In genomic region chr7:19202065-19202850, GRCm38 (mm10) we compare ENCODE assay signal across 17 mouse cellular contexts. TPM values are rescaled to one million over a fixed set of nuclear protein-coding genes. Genes with fewer than 3 reads are reported as not detected.
DNase-seq lines count a peak whose midpoint lies in the region; ATAC-seq and TF ChIP-seq lines count a peak whose summit lies in the region.
"Had no signal": no experiment of that assay in that cellular context is flagged by ENCODE, and none has a peak within 500 bp of the region (broad histone marks: within the 10 kb centered on the region; RNA-seq: fewer than 3 reads in every experiment).

No protein-coding gene starts in this region.

- no peak for ATAC-seq in forebrain, postnatal 0 days
- 0 out of 2 replicates have a peak, but pooled peaks have one; percentile 38 for ATAC-seq in midbrain, embryonic 15.5 days (replicated peaks)
- ATAC-seq in midbrain, postnatal 0 days (ENCODE audit: low FRiP score) = no peak
- peak; percentile 36 for ATAC-seq in liver, embryonic 12.5 days
- ATAC-seq: forebrain, embryonic 15.5 days had no signal

- no peaks in the 10 kb centered on the region for H3K9me3 ChIP-seq in forebrain, postnatal 0 days (ENCODE audit: low read length)
- H3K9me3 ChIP-seq in forebrain, embryonic 10.5 days = no peaks in the 10 kb centered on the region
- no peaks in the 10 kb centered on the region for H3K9me3 ChIP-seq in midbrain, embryonic 15.5 days
- no peaks in the 10 kb centered on the region for H3K9me3 ChIP-seq in midbrain, postnatal 0 days (ENCODE audit: low read length)
- H3K9me3 ChIP-seq in liver, embryonic 12.5 days (replicated peaks) = no peaks in the 10 kb centered on the region
- H3K9me3 ChIP-seq: forebrain, embryonic 15.5 days; heart, embryonic 15.5 days had no signal

- H3K27me3 ChIP-seq in forebrain, postnatal 0 days (ENCODE audit: insufficient read depth, low read length) = no peaks in the 10 kb centered on the region
- no peaks in the 10 kb centered on the region for H3K27me3 ChIP-seq in forebrain, embryonic 10.5 days (ENCODE audit: poor library complexity, severe bottlenecking)
- H3K27me3 ChIP-seq in midbrain, embryonic 15.5 days (replicated peaks) = no peaks in the 10 kb centered on the region
- no peaks in the 10 kb centered on the region for H3K27me3 ChIP-seq in midbrain, postnatal 0 days (ENCODE audit: insufficient read depth, low read length)
- no peaks in the 10 kb centered on the region for H3K27me3 ChIP-seq in liver, embryonic 12.5 days (replicated peaks)
- H3K27me3 ChIP-seq: forebrain, embryonic 15.5 days; heart, embryonic 15.5 days had no signal

- H3K27ac ChIP-seq in forebrain, postnatal 0 days (ENCODE audit: low read depth, low read length) = no peak overlapping the region
- H3K27ac ChIP-seq in forebrain, embryonic 10.5 days = no peak overlapping the region
- H3K27ac ChIP-seq in midbrain, embryonic 15.5 days = no peak overlapping the region
- H3K27ac ChIP-seq in midbrain, postnatal 0 days (ENCODE audit: low read depth, low read length) = no peak overlapping the region
- H3K27ac ChIP-seq in liver, embryonic 12.5 days = no peak overlapping the region
- H3K27ac ChIP-seq in gastrocnemius, adult 2 months = no peak overlapping the region
- H3K27ac ChIP-seq: forebrain, embryonic 15.5 days; heart, embryonic 15.5 days had no signal

- no peak overlapping the region for H3K4me2 ChIP-seq in forebrain, postnatal 0 days (ENCODE audit: low read depth)
- no peak overlapping the region for H3K4me2 ChIP-seq in midbrain, embryonic 15.5 days
- H3K4me2 ChIP-seq in midbrain, postnatal 0 days (ENCODE audit: low read depth, low read length, poor library complexity, severe bottlenecking) = no peak overlapping the region
- 0 out of 2 replicates have a peak overlapping the region, but pooled peaks have one; percentile 4 for H3K4me2 ChIP-seq in liver, embryonic 12.5 days
- H3K4me2 ChIP-seq: forebrain, embryonic 15.5 days; heart, embryonic 15.5 days had no signal

- H3K4me1 ChIP-seq in forebrain, postnatal 0 days (ENCODE audit: insufficient read depth) = no peaks in the 10 kb centered on the region
- H3K4me1 ChIP-seq in forebrain, embryonic 10.5 days = 0 out of 2 replicates have a peak, but pooled peaks cover 7% of the 10 kb centered on the region
- H3K4me1 ChIP-seq in midbrain, embryonic 15.5 days = no peaks in the 10 kb centered on the region
- no peaks in the 10 kb centered on the region for H3K4me1 ChIP-seq in midbrain, postnatal 0 days (ENCODE audit: insufficient read depth, low read length)
- peaks cover 11% of the 10 kb centered on the region for H3K4me1 ChIP-seq in liver, embryonic 12.5 days
- H3K4me1 ChIP-seq: forebrain, embryonic 15.5 days; heart, embryonic 15.5 days had no signal

- TF ChIP-seq CTCF in forebrain, postnatal 0 days (IDR thresholded peaks at IDR 0.05; ENCODE audit: low read depth) = no peak
- no peak for TF ChIP-seq CTCF in midbrain, postnatal 0 days (IDR thresholded peaks at IDR 0.05)
- TF ChIP-seq CTCF in gastrocnemius, adult 2 months (IDR thresholded peaks at IDR 0.05) = no peak

- no peak overlapping the region for H3K4me3 ChIP-seq in forebrain, postnatal 0 days (ENCODE audit: low read depth, low read length)
- no peak overlapping the region for H3K4me3 ChIP-seq in forebrain, embryonic 10.5 days
- H3K4me3 ChIP-seq in midbrain, embryonic 15.5 days = no peak overlapping the region
- H3K4me3 ChIP-seq in midbrain, postnatal 0 days (ENCODE audit: low read depth, low read length) = no peak overlapping the region
- H3K4me3 ChIP-seq in liver, embryonic 12.5 days = no peak overlapping the region
- no peak overlapping the region for H3K4me3 ChIP-seq in gastrocnemius, adult 2 months
- H3K4me3 ChIP-seq: forebrain, embryonic 15.5 days; heart, embryonic 15.5 days had no signal

- 58% methylated on average over 15 of the region's 15 CpGs for WGBS in forebrain, postnatal 0 days
- 62% methylated on average over 15 of the region's 15 CpGs for WGBS in forebrain, embryonic 10.5 days
- WGBS in midbrain, embryonic 15.5 days = 64% methylated on average over 15 of the region's 15 CpGs
- WGBS in midbrain, postnatal 0 days = 63% methylated on average over 15 of the region's 15 CpGs
- WGBS in liver, embryonic 12.5 days (ENCODE audit: insufficient replicate concordance) = 58% methylated on average over 15 of the region's 15 CpGs

- intact Hi-C loops in left cerebral cortex, postnatal 10 days (cut with DNase I) = no loop called here
- intact Hi-C loops in gastrocnemius, adult 2 months (cut with DNase I) = loop anchor here (5.0 kb wide), 1 partner anchor 65 kb away; no protein-coding TSS in a partner anchor

- H3K36me3 ChIP-seq in forebrain, postnatal 0 days (ENCODE audit: insufficient read depth) = peaks cover 66% of the 10 kb centered on the region
- H3K36me3 ChIP-seq in forebrain, embryonic 10.5 days (replicated peaks) = peaks cover 63% of the 10 kb centered on the region
- H3K36me3 ChIP-seq in midbrain, embryonic 15.5 days (replicated peaks) = peaks cover 17% of the 10 kb centered on the region; the same call in 1 of the 2 replicates
- H3K36me3 ChIP-seq in midbrain, postnatal 0 days (ENCODE audit: insufficient read depth, low read length) = peaks cover 36% of the 10 kb centered on the region
- peaks cover 30% of the 10 kb centered on the region for H3K36me3 ChIP-seq in liver, embryonic 12.5 days

- H3K9ac ChIP-seq in forebrain, postnatal 0 days = peak overlapping the region; percentile 14; the same call in 1 of the 2 replicates
- H3K9ac ChIP-seq in midbrain, embryonic 15.5 days = no peak overlapping the region
- no peak overlapping the region for H3K9ac ChIP-seq in midbrain, postnatal 0 days (replicated peaks; ENCODE audit: low read length, poor library complexity, severe bottlenecking)
- no peak overlapping the region for H3K9ac ChIP-seq in liver, embryonic 12.5 days
- H3K9ac ChIP-seq: forebrain, embryonic 15.5 days; heart, embryonic 15.5 days had no signal

- DNase-seq in forebrain, postnatal 0 days = no peak
- no peak for DNase-seq in forebrain, embryonic 10.5 days (ENCODE audit: extremely low spot score, low spot score)
- no peak for DNase-seq in midbrain, postnatal 0 days (ENCODE audit: low spot score)
- DNase-seq in right cerebral cortex, postnatal 10 days (ENCODE audit: low spot score in 2 of 2) = no peak
- no peak for DNase-seq in left cerebral cortex, postnatal 10 days (ENCODE audit: extremely low spot score in 1 of 2, low spot score in 2 of 2)
- no peak for DNase-seq in gastrocnemius, adult 2 months
- DNase-seq: cerebellum, postnatal 14 days; gastrocnemius, postnatal 36 days; kidney, postnatal 14 days; lung, postnatal 14 days; right cerebral cortex, postnatal 4 days; thymus, adult 18-20 months had no signal

RNA-seq across cellular contexts. Expression of gene Gpr4, which starts 10.1 kb away (rescaled TPM):
- total RNA-seq in forebrain, postnatal 0 days (2014; rRNA removed) = 2.2 and 2.5 TPM in 2 replicates
- 5.9 and 6.0 TPM in 2 replicates for polyA plus RNA-seq in forebrain, postnatal 0 days (2015; fragmentation: Nextera tagmentation; extraction: Ambion mirVana)
- polyA plus RNA-seq in forebrain, embryonic 10.5 days (2016; fragmentation: Nextera tagmentation; extraction: Ambion mirVana) = 1.6 and 2.0 TPM in 2 replicates
- polyA plus RNA-seq in midbrain, embryonic 15.5 days (2015; fragmentation: Nextera tagmentation; extraction: Ambion mirVana) = 3.5 and 4.0 TPM in 2 replicates
- total RNA-seq in midbrain, postnatal 0 days (2014; rRNA removed) = 3.1 and 4.7 TPM in 2 replicates
- polyA plus RNA-seq in midbrain, postnatal 0 days (2015; fragmentation: Nextera tagmentation; extraction: Ambion mirVana) = 6.1 and 6.2 TPM in 2 replicates
- 0.51 and 0.62 TPM in 2 replicates for polyA plus RNA-seq in liver, embryonic 12.5 days (2016; fragmentation: Nextera tagmentation; extraction: Ambion mirVana)
- 1 to 10 TPM; 4.8 to 5.0 TPM for total RNA-seq in left cerebral cortex, postnatal 10 days (2021)
- 1 to 10 TPM; 1.9 to 2.9 TPM for total RNA-seq in gastrocnemius, adult 2 months (2021)

RNA-seq across cellular contexts. Expression of gene Opa3, which starts 25.9 kb away (rescaled TPM):
- total RNA-seq in forebrain, postnatal 0 days (2014; rRNA removed) = 32.2 and 34.4 TPM in 2 replicates
- polyA plus RNA-seq in forebrain, postnatal 0 days (2015; fragmentation: Nextera tagmentation; extraction: Ambion mirVana) = 35.1 and 35.8 TPM in 2 replicates
- 50.7 and 51.4 TPM in 2 replicates for polyA plus RNA-seq in forebrain, embryonic 10.5 days (2016; fragmentation: Nextera tagmentation; extraction: Ambion mirVana)
- 37.9 and 41.1 TPM in 2 replicates for polyA plus RNA-seq in midbrain, embryonic 15.5 days (2015; fragmentation: Nextera tagmentation; extraction: Ambion mirVana)
- 34.8 and 40.1 TPM in 2 replicates for total RNA-seq in midbrain, postnatal 0 days (2014; rRNA removed)
- 33.4 and 33.9 TPM in 2 replicates for polyA plus RNA-seq in midbrain, postnatal 0 days (2015; fragmentation: Nextera tagmentation; extraction: Ambion mirVana)
- polyA plus RNA-seq in liver, embryonic 12.5 days (2016; fragmentation: Nextera tagmentation; extraction: Ambion mirVana) = 22.1 and 23.3 TPM in 2 replicates
- total RNA-seq in left cerebral cortex, postnatal 10 days (2021) = 10 to 100 TPM; 36.6 to 38.0 TPM
- 10 to 100 TPM; 41.9 to 52.4 TPM for total RNA-seq in gastrocnemius, adult 2 months (2021)

RNA-seq across cellular contexts. Expression of gene Eml2, which starts 26.0 kb away (rescaled TPM):
- 63.6 and 64.8 TPM in 2 replicates for total RNA-seq in forebrain, postnatal 0 days (2014; rRNA removed)
- 7.9 and 9.9 TPM in 2 replicates for polyA plus RNA-seq in forebrain, postnatal 0 days (2015; fragmentation: Nextera tagmentation; extraction: Ambion mirVana)
- polyA plus RNA-seq in forebrain, embryonic 10.5 days (2016; fragmentation: Nextera tagmentation; extraction: Ambion mirVana) = 5.3 and 6.4 TPM in 2 replicates
- polyA plus RNA-seq in midbrain, embryonic 15.5 days (2015; fragmentation: Nextera tagmentation; extraction: Ambion mirVana) = 8.9 and 10.8 TPM in 2 replicates
- 83.7 and 89.0 TPM in 2 replicates for total RNA-seq in midbrain, postnatal 0 days (2014; rRNA removed)
- polyA plus RNA-seq in midbrain, postnatal 0 days (2015; fragmentation: Nextera tagmentation; extraction: Ambion mirVana) = 13.1 and 13.4 TPM in 2 replicates
- 4.1 and 5.1 TPM in 2 replicates for polyA plus RNA-seq in liver, embryonic 12.5 days (2016; fragmentation: Nextera tagmentation; extraction: Ambion mirVana)
- total RNA-seq in left cerebral cortex, postnatal 10 days (2021) = 100 to 1,000 TPM; 202 to 211 TPM
- 10 to 100 TPM in 1 of 2 experiments, 1 to 10 TPM in 1; 9.5 to 10.5 TPM for total RNA-seq in gastrocnemius, adult 2 months (2021)

RNA-seq across cellular contexts. Expression of gene Gipr, which starts 36.3 kb away (rescaled TPM):
- total RNA-seq in forebrain, postnatal 0 days (2014; rRNA removed) = 16.9 and 20.2 TPM in 2 replicates
- polyA plus RNA-seq in forebrain, postnatal 0 days (2015; fragmentation: Nextera tagmentation; extraction: Ambion mirVana) = 5.3 and 8.0 TPM in 2 replicates
- polyA plus RNA-seq in forebrain, embryonic 10.5 days (2016; fragmentation: Nextera tagmentation; extraction: Ambion mirVana) = 0.22 and 0.25 TPM in 2 replicates
- polyA plus RNA-seq in midbrain, embryonic 15.5 days (2015; fragmentation: Nextera tagmentation; extraction: Ambion mirVana) = 3.5 and 4.3 TPM in 2 replicates
- total RNA-seq in midbrain, postnatal 0 days (2014; rRNA removed) = 2.3 and 7.4 TPM in 2 replicates
- 1.7 and 2.3 TPM in 2 replicates for polyA plus RNA-seq in midbrain, postnatal 0 days (2015; fragmentation: Nextera tagmentation; extraction: Ambion mirVana)
- 0.18 and 0.41 TPM in 2 replicates for polyA plus RNA-seq in liver, embryonic 12.5 days (2016; fragmentation: Nextera tagmentation; extraction: Ambion mirVana)
- 1 to 10 TPM; 4.7 to 4.8 TPM for total RNA-seq in left cerebral cortex, postnatal 10 days (2021)
- total RNA-seq in gastrocnemius, adult 2 months (2021) = not detected
- total RNA-seq: gastrocnemius, postnatal 36 days had no signal
- polyA plus RNA-seq: limb, embryonic 11.5 days had no signal

RNA-seq across cellular contexts. Expression of gene Snrpd2, which starts 52.7 kb away (rescaled TPM):
- 50.0 and 88.1 TPM in 2 replicates for total RNA-seq in forebrain, postnatal 0 days (2014; rRNA removed)
- 124 and 172 TPM in 2 replicates for polyA plus RNA-seq in forebrain, postnatal 0 days (2015; fragmentation: Nextera tagmentation; extraction: Ambion mirVana)
- polyA plus RNA-seq in forebrain, embryonic 10.5 days (2016; fragmentation: Nextera tagmentation; extraction: Ambion mirVana) = 183 and 193 TPM in 2 replicates
- polyA plus RNA-seq in midbrain, embryonic 15.5 days (2015; fragmentation: Nextera tagmentation; extraction: Ambion mirVana) = 109 and 112 TPM in 2 replicates
- 31.4 and 36.7 TPM in 2 replicates for total RNA-seq in midbrain, postnatal 0 days (2014; rRNA removed)
- 115 and 116 TPM in 2 replicates for polyA plus RNA-seq in midbrain, postnatal 0 days (2015; fragmentation: Nextera tagmentation; extraction: Ambion mirVana)
- polyA plus RNA-seq in liver, embryonic 12.5 days (2016; fragmentation: Nextera tagmentation; extraction: Ambion mirVana) = 97.8 and 98.3 TPM in 2 replicates
- 10 to 100 TPM; 99.2 to 99.9 TPM for total RNA-seq in left cerebral cortex, postnatal 10 days (2021)
- total RNA-seq in gastrocnemius, adult 2 months (2021) = 10 to 100 TPM; 49.7 to 58.0 TPM

Comparison
In these comparisons a context has a peak if more than half of its experiments do, and no peak if none do; other contexts are left out.
1. ATAC-seq: peak in midbrain, embryonic 15.5 days (single experiment) and liver, embryonic 12.5 days (single experiment); none in forebrain, postnatal 0 days (single experiment) and midbrain, postnatal 0 days (single experiment).